Mouse (Mus musculus) thymus, adult 2 months (tissue): ENCODE measurements at regions not wholly inside any gene's neighbourhood (a gene's known extent, or its start where the extent isn't known, plus 50 kb on each side); places are given as distances from the start of the nearest gene placed in this dataset.

Experiments used
- CTCF ChIP-seq: fragments of 200-500 bp; IDR thresholded peaks from 2 replicates; pipeline ENCODE4 v1.5.1; 2012; ENCODE audit warnings: mild to moderate bottlenecking, control low read depth, low read length, moderate library complexity, borderline replicate concordance; ENCODE audit not compliant: control insufficient read depth, poor library complexity, insufficient read depth; ENCODE audit errors: extremely low read depth
- POLR2A ChIP-seq: fragments of 200-500 bp; IDR thresholded peaks from 2 replicates; pipeline ENCODE4 v1.6.1; 2012; ENCODE audit warnings: mild to moderate bottlenecking, low read length, control low read depth, moderate library complexity; ENCODE audit not compliant: control insufficient read depth, poor library complexity, insufficient read depth; ENCODE audit errors: extremely low read depth

DNA sequence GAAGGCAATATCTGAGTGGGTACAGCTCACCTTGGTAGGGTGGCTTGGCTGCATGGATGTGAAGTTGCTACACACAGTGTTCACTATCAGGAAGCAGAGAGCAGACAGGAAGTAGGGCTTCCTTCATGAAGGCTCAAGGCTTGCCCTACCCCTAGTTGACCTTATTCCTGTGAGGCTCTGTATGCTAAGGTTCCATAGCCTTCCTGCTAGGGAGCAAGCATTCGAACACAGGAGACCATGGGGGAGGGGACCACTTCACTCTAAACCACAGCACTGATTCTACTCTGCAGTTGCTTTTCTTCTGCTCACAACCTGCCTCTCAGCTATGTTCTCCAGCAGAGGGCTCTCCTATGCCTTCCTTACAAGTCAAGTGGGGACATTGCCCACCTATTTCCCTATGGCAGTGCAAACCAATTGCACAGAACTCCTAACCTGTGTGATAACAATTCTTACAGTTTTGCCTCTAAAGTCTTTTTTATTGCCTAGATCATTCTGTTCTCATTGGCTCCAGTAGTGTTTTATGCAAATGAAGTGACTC, 297.0 kb upstream of the Chd6 start:
- TF ChIP-seq CTCF (no peak), POLR2A (no peak)
